Comparison of ENCODE assay signal across 11 mouse cellular contexts in the genomic region with DNA sequence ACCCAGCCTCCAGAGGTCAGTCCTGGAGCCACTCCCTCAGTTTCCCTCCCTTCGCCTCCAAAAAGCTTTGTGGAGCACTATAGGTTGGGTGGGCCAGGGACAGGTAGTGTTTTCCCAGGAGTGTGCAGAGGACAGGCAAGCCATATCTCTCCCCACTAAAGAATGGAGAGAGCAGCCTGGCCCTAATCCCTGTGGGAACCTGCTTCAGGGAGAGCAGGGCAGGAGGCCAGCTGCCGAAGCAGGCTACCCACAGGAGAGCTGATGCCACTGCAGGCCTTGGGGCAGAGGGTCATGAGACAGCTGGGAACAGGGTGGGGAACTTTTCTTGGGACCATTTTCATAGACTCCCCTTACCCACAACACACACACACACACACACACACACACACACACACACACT.
DNase-seq lines count a peak whose midpoint lies in the region; ATAC-seq and TF ChIP-seq lines count a peak whose summit lies in the region.
"Had no signal": no experiment of that assay in that cellular context is flagged by ENCODE, and none has a peak within 500 bp of the region (broad histone marks: within the 10 kb centered on the region; RNA-seq: fewer than 3 reads in every experiment).

No protein-coding gene starts in this region.

- no peaks in the 10 kb centered on the region for H3K27me3 ChIP-seq in lung, postnatal 0 days (replicated peaks; ENCODE audit: insufficient read depth, low read length)
- H3K27me3 ChIP-seq in kidney, embryonic 14.5 days (ENCODE audit: control insufficient read depth, insufficient read depth, low read length): no peaks in the 10 kb centered on the region

- peaks cover 8% of the 10 kb centered on the region; the same call in 1 of the 2 replicates for H3K4me1 ChIP-seq in lung, postnatal 0 days (ENCODE audit: insufficient read depth, low read depth, low read length)
- 0 out of 2 replicates have a peak, but pooled peaks cover 4% of the 10 kb centered on the region for H3K4me1 ChIP-seq in kidney, embryonic 14.5 days (ENCODE audit: control insufficient read depth, insufficient read depth, low read length)

- 78% methylated on average over 2 of the region's 2 CpGs for WGBS in lung, postnatal 0 days
- WGBS in kidney, embryonic 14.5 days: 81% methylated on average over 2 of the region's 2 CpGs

- no peak for TF ChIP-seq EP300 in lung, postnatal 0 days (IDR thresholded peaks at IDR 0.05)

- 0 out of 2 replicates have a peak overlapping the region, but pooled peaks have one; percentile 14 for H3K27ac ChIP-seq in lung, postnatal 0 days (ENCODE audit: low read length)
- no peak overlapping the region for H3K27ac ChIP-seq in kidney, embryonic 14.5 days (ENCODE audit: low read depth, low read length)
- H3K27ac ChIP-seq: macrophage had no signal

- H3K36me3 ChIP-seq in lung, postnatal 0 days (ENCODE audit: insufficient read depth, low read length): no peaks in the 10 kb centered on the region
- no peaks in the 10 kb centered on the region for H3K36me3 ChIP-seq in kidney, embryonic 14.5 days (ENCODE audit: control insufficient read depth, insufficient read depth, low read length)

- H3K4me2 ChIP-seq in lung, postnatal 0 days (replicated peaks; ENCODE audit: low read depth, low read length): no peak overlapping the region
- H3K4me2 ChIP-seq in kidney, embryonic 14.5 days (replicated peaks; ENCODE audit: low read depth, low read length): no peak overlapping the region

- no peak for TF ChIP-seq CTCF in lung, postnatal 0 days (IDR thresholded peaks at IDR 0.05)

- intact Hi-C loops in heart, postnatal 25 days (cut with DNase I): no loop called here

- peak; percentile 90 for DNase-seq in heart, adult 11 months
- DNase-seq in heart, postnatal 25 days (ENCODE audit: low spot score): no peak
- DNase-seq in lung, postnatal 0 days (ENCODE audit: low spot score): no peak
- no peak for DNase-seq in lung, adult 18-20 months
- peak; percentile 53 for DNase-seq in yolk sac, embryonic 10.5 days (ENCODE audit: low spot score)
- no peak for DNase-seq in urinary bladder, postnatal 36 days (ENCODE audit: low spot score in 2 of 2)
- DNase-seq: cerebellum, adult 18-20 months; liver, postnatal 0 days had no signal

- no peak overlapping the region for H3K4me3 ChIP-seq in lung, postnatal 0 days (ENCODE audit: low read depth, low read length)
- H3K4me3 ChIP-seq in kidney, embryonic 14.5 days (ENCODE audit: low read length): no peak overlapping the region

- no peak overlapping the region for H3K9ac ChIP-seq in lung, postnatal 0 days (replicated peaks; ENCODE audit: low read depth)
- no peak overlapping the region for H3K9ac ChIP-seq in kidney, embryonic 14.5 days (ENCODE audit: low read depth, low read length)
- H3K9ac ChIP-seq: liver, postnatal 0 days had no signal

- no peaks in the 10 kb centered on the region for H3K9me3 ChIP-seq in lung, postnatal 0 days (ENCODE audit: low read length)
- no peaks in the 10 kb centered on the region for H3K9me3 ChIP-seq in kidney, embryonic 14.5 days (ENCODE audit: control insufficient read depth, low read length)

- ATAC-seq in lung, postnatal 0 days: no peak
- ATAC-seq in kidney, embryonic 14.5 days (ENCODE audit: low FRiP score, low TSS enrichment): peak; percentile 32; the same call in 1 of the 2 replicates
- ATAC-seq: intestine, embryonic 16.5 days; liver, postnatal 0 days had no signal

Comparison
In these comparisons a context has a peak if more than half of its experiments do, and no peak if none do; other contexts are left out.
1. DNase-seq: peak in heart, adult 11 months (single experiment) and yolk sac, embryonic 10.5 days (single experiment); none in heart, postnatal 25 days (single experiment), lung, postnatal 0 days (single experiment), lung, adult 18-20 months (0 of 2) and urinary bladder, postnatal 36 days (0 of 2).